Mouse (Mus musculus) regulatory T cell (primary cell): ENCODE data around the gene Eloa.

Experiments
- in situ Hi-C: fragments of 300-600 bp; cut with MboI, MseI; formaldehyde crosslinking; loops from one replicate; pipeline ENCODE4 v1.15.1; 2025; ENCODE audit warnings: high pct_unique_total_duplicates

Eloa gene

DNA sequence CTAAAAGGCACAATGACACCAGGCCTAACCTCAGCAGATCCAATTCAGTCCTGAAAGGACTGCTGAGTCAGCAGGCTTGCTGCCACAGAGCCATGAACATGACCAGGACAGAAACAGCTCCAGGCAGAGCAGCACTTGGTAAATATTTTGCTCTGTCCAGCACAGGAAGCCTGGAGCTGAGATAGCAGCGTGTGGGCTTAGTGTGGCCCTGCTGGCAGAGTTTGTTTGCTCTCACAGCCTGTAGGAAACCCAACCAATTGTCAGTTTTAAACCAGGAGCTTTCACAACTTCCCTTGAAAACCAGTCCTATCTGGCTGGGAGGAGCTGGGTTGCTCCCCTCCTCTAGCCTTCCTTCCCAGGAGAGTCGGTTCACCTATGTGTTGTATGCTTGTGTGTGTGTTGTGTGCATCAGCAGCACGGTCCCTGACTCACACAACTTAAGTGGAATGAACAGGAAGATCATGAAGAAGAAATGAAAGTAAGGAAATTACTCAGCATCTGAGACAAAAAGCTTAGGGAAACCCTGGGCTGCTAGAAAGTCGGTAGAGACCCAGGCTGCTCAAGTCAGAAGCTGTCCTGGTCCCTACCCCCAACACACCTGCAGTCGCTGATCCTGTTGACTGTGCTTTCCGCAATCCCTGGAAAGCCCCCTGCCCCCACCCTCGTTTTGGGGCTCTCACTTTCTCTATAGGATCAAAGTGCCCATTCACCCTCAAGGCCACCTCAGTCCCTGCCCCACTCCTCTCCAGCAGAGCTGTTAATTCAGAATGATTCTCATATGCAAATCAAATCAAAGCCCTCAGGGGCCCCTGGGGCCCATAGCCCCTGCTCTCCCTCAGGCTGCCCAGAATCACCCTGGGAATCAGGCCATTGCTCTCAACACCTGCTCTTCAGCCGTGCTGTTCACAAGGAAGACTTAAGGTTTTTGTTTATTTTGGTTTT is 9.7 kb upstream of the Eloa start:
- in situ Hi-C loops = no loop called here

DNA sequence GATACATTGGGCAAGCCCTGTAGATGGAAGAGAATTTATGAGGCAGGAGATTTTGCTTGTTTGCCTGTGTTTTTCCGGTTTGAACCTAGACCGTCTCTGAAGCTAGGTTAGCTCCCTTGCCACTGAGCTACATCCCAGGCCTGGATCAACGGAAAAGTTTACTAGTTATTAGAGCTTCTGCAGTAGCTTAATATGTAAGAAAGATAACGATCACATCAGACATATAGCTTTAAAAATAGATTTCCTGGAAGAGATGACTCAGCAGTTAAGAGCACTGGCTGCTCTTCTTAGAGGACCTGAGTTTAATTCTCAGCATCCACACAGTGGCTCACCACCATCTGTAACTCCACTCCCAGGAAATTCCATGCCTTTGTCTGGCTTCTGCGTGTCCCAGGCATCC is 7.1 kb upstream of the Eloa start:
- in situ Hi-C loops = no loop called here

- in situ Hi-C loops = no loop called here
These were observed 6.6 kb upstream of the Eloa start for GRCm38 (mm10) chr4:136028132-136028564.

DNA sequence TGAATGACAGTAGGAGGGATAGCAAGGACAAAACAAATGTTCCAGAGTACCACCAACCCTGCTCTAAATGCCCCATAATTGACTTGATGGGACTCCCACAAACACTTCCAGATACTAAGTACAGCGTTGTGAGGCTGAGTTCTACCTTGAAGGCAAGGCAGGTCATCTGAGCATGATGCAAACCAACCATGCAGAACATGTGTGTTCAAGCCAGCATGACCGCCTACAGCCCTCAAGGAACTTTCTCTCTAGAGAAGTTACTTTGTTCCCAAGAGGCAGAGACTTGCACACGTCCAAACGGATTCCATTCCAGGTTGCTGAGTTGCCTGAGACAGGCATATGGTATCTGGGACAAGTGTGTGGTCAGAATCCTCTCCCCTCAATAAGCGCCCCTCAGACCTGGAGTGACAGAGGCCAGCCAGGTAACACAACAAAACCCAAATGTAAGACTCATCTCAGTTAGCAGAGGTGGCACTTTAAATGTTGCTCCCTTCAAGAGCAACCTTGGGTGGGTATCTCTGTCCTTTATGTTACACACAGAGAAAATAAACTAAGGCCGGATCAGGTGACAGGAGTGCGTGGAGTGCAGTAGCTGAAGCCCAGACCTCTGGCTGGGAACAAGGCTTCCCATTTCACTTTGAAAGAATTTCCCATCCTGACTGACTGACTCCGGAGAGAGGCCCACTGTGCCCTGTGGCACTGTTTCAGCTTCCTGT is 6.0 kb upstream of the Eloa start:
- in situ Hi-C loops = no loop called here

DNA sequence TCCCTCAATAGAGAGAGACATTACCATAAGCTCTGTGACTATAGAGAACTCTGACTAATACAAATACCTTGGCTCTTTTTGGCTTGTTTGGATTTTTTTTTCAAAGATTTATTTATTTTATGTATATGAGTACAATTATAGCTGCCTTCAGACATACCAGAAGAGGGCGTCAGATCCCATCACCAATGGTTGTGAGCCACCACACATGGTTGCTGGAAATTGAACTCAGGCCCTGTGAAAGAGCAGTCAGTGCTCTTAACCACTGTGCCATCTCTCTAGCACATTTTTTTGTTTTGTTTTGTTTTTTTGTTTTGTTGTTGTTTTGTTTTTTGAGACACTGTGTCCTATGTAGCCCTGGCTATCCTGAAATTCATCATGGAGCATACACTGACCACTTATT is 3.8 kb upstream of the Eloa start:
- in situ Hi-C loops = no loop called here

DNA sequence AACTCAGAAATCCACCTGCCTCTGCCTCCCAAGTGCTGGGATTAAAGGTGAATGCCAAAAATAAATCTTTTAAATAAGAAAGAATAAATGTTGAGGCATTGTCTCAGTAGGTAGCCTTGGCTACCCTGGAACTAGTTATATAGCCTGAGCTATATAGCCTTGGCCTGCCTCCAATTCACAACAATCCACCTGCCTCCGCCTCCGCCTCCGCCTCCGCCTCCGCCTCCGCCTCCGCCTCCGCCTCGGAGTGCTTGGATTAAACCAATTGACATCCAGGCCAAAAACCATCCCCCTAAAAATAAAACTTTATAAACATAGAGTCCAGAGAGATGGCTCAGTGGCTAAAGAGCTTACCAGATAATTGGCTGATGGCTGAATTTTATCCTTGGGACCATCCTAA is 1.4 kb upstream of the Eloa start:
- in situ Hi-C loops = loop anchor here (25.0 kb wide), 1 partner anchor 1564 kb away; the partner anchor contains the start of gene Usp48

DNA sequence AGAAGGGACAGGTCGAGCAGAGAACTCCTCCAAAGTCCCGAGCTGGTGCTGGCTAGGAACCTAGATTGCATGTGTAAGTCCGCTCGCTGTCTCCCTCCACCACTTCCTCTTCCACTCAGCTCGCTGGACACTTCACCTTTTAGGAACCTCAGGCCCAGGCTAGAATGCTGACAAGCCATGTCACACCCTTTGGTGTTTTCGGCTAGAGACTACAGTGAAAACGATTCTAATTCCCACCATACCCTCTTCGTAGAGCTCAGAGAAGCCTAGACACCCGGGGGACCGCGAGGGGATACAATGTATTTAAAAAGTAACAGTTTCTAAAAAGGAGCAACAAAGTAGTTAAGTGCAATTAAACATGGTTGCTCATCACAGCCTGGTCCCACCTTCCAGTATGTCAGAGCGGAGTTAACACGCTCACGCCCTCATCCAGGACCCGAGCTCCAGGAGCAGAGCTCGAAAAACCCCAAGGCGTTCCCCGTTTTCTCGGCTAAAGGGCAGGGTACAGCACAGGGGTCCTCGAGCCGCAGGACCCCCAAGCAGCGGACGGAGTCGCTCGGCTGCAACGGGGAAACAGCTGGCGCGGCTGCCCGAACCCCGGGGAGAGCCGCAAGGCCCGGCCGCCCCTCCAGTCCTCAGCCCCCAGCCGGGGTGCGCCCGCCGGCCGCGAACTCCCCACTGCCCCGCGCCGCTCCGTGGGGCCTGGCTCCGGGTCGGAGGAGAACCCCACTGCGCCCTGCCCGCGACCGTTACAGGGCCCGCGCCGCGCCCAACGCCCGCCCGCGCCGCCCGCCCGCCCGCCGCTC is 617 bp downstream of the Eloa start:
- in situ Hi-C loops = loop anchor here (25.0 kb wide), 1 partner anchor 1566 kb away; the partner anchor contains the start of gene Usp48

DNA sequence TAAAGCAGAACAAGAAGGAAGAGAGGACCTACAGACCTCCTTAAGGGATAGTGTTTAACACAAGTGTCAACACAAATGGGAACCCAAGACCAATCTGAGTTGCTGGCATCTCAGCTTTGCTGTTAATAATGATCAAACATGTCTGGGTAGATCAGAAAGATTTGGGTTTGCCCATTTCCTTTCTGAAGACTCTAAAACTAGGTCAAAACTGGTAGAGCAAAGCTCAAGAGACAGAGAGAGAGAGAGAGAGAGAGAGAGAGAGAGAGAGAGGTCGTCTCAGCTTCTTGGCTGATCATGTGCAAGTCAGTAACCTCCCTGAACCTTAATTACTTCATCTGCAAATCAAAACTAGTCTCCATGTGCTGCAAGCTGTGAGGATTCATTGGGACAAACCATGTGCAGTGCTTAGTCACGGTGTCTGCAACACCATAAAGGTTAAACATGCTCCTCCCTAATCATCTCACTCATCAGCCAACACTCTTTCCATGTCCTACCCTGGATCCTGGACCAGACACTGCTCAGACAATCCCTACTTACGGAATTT is 5.4 kb downstream of the Eloa start:
- in situ Hi-C loops = loop anchor here (25.0 kb wide), 1 partner anchor 1571 kb away; the partner anchor contains the start of gene Usp48

DNA sequence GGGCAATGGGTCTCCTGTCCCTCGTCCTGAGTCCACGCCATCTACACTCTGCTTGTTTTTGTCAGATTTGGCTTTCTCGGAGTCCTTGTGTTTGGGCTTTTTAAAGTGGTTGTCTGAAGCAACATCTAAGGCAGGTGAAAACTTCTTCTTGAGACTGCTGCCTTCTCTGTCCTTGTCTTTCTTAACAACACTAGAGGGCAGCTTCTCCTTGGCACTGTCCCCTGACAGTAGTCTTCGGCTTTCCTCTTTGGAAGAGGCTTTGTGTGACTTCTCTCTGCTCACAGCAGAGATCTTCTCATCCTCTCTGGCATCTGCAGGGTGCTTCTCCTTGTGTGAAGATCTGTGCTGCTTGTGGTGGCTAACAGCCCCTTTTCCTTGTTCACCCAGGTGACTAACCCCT is 11.0 kb downstream of the Eloa start:
- in situ Hi-C loops = loop anchor here (25.0 kb wide), 1 partner anchor 1577 kb away; the partner anchor contains the start of gene Usp48

GRCm38 (mm10) chr4:136008782-136009447 is 12.6 kb downstream of the Eloa start:
- in situ Hi-C loops = loop anchor here (25.0 kb wide), 1 partner anchor 1578 kb away; the partner anchor contains the start of gene Usp48

DNA sequence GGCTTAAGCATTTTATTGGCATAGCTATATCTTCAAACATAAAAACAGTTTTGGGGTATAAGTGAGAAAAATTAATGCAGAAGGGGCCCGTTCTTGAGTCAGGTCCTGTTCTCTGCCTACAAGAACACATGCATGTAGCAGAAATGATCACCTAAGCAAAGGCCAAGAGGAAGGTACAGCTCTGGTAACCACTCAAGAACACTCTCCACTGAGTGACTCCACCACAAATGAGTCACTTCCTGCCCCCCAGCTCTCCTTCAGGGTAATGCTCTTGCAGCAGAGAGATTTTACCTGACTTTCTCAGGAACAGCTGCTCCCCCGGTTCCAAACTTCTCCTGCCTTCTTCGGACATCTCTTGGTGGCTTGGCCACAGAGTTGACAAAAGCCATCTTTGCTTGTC is 14.7 kb downstream of the Eloa start:
- in situ Hi-C loops = loop anchor here (25.0 kb wide), 1 partner anchor 1580 kb away; the partner anchor contains the start of gene Usp48

DNA sequence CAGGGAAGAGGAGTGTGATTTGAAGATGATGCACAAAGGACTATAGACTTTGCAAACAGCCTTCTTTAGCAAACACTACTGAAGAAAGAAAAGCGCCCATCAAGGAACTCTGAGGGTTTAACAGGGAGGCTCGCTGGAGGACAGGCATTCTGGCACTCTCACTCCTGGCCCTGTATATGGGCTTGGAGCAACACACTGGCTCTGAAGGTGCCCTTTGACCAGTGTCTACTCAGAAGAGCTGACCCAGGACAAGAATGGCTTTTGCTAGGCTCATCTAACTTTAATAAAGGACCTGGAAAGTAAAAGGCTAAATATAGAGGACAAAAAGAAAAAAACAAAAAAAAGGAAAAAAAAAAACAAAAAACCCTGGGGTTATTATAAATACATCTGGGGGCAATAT is 16.6 kb downstream of the Eloa start:
- in situ Hi-C loops = loop anchor here (25.0 kb wide), 1 partner anchor 1582 kb away; the partner anchor contains the start of gene Usp48

- in situ Hi-C loops = loop anchor here (25.0 kb wide), 1 partner anchor 1583 kb away; the partner anchor contains the start of gene Usp48
These were observed 17.4 kb downstream of the Eloa start for GRCm38 (mm10) chr4:136004107-136004675.

DNA sequence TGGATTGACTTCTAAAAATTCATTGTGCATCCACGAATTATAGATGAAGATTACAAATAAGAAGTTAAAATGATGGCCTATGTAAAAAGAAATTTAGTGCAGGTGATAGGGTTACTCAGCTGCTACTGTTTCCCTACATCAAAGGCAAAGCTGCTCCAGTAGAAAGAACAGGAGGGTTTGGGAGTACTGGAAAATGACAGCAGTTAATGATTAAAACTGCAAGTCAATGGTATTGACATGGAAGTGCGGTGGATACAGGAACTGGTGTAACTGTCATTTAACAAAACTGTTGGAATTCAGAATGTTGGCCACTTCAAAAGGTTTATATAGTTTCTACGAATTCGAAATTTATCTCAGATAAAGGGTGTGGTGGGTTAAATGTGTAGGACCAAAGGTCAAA is 26.4 kb downstream of the Eloa start:
- in situ Hi-C loops = no loop called here

DNA sequence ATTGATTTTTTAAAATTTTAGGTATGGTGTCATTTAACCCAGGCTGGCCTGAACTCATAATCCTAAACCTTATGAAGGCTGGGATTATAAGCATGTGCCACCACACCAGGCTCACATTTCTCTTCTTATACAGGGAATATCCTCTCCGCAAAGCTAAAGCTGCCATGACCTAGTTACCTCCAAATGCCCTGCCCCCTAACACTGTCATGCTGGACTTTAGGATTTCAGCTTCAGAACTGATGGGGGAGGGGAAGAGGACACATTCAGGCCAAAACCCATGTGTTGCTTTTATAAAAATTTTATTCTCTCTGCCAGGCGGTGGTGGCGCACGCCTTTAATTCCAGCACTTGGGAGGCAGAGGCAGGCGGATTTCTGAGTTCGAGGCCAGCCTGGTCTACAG is 27.6 kb downstream of the Eloa start:
- in situ Hi-C loops = no loop called here

DNA sequence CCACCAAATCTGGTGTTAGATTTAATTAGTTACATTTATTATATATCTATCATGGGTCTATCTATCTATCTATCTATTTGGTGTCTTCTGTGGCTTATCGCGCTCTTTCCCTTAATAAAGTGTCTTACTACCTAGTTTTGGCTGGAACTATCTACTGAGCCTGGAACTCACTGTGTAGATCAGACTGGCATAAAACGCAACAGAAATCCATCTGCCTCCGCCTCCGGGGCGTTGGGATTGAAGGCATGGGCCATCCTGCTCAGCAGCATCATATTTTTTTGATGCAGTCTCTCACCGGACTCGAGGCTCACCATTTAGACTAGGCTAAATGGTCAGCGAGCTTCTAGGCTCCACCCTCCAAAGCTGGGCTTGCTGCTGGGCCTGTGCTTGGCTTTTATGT is 33.8 kb downstream of the Eloa start:
- in situ Hi-C loops = no loop called here

GRCm38 (mm10) chr4:135986943-135987710 is 34.4 kb downstream of the Eloa start, which contains the start of gene Pithd1:
Gene Pithd1, minus strand, starts transcription at chr4:135987264.
- in situ Hi-C loops = no loop called here

GRCm38 (mm10) chr4:135986301-135986942 is 35.1 kb downstream of the Eloa start:
- in situ Hi-C loops = no loop called here

- in situ Hi-C loops = no loop called here
These were observed 35.8 kb downstream of the Eloa start for GRCm38 (mm10) chr4:135985769-135986168.
